Mouse (Mus musculus): ENCODE measurements at regions not wholly inside any gene's neighbourhood (a gene's known extent, or its start where the extent isn't known, plus 50 kb on each side); places are given as distances from the start of the nearest gene placed in this dataset.
"Not testable (repeated sequence)": the region's sequence is repeated elsewhere in the genome, so short reads cannot be mapped to it uniquely, and the experiment has no call there.

DNA sequence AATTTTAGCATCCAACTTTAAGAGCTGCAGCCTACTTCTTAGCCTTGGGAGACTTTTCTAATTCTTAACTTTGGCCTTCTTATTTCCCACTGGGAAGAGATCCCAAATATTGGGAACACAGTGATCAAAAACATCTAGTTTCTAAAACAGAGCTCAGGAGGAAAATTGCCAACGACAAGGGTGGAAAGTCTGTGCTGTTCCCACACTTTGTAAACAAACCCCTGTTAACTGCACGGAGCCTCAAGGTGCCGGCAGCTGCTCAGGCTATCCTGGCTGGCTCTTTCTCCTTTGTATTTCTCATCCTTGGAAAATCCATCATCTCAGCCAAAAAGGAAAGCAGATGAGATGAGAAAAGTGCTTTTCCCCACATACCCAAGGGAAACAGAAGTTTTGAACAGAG, 84.9 kb downstream of the Impad1 start:
- DNase-seq (ENCODE audit: low read depth, low spot score) = no peak

DNA sequence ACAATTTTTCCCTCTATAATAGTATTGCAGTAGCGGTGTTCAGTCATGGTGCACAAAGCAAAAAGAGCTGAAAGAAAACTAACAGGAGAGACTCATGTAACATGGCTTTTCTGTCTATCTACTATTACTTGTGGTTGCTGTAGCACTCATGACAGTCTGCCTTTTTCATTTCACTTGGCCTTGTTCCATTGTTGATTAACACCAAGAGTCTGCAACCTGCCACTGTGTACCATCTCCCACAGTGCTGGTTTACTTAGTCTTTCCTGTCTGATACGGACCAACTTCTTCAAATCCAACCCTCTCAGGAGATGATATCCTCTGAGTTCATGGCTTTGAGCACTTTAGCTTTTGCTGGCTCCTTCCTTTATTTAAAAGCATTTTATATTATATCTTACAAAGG, 94.1 kb downstream of the Impad1 start:
- no peak for DNase-seq (ENCODE audit: low read depth, low spot score)

DNA sequence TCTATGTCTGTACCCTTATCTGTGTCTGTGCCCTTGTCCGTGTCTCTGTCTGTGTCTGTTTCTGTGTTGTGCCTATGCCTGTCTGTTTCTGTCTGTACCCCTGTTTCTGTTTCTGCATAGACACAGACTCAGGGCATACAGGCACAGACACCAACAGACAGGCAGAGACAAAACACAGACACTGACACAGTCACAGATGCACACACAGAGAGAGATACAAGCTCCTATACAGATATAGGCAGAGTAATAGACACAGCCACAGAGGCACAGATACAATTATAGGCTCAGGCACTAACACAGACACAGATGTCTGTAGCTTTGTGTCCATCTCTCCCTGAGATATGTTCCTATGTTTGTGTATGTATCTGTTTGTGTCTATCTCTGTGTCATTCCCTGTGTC, 97.7 kb downstream of the Impad1 start:
- no peak for DNase-seq (ENCODE audit: low read depth, low spot score)

DNA sequence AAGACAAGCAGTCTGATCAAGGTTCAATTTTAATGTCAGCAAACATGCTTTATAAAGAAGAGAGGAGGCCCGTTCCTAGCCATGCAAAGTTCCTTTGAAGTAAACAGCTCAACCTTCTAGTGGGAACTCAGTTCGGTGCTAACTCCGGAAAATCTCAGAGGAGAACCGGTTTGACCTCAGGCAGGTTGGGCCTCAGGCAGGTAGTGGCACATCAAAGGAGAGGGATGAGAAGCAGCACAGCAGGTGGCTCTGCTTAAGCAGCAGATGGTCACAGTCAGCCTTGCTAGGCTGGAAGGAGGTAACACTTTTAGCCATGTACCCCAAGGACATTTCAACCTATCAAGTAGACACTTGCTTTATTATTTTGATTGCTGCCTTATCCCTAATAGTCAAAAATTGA, 106.2 kb downstream of the Impad1 start:
- no peak for DNase-seq (ENCODE audit: low read depth, low spot score)

DNA sequence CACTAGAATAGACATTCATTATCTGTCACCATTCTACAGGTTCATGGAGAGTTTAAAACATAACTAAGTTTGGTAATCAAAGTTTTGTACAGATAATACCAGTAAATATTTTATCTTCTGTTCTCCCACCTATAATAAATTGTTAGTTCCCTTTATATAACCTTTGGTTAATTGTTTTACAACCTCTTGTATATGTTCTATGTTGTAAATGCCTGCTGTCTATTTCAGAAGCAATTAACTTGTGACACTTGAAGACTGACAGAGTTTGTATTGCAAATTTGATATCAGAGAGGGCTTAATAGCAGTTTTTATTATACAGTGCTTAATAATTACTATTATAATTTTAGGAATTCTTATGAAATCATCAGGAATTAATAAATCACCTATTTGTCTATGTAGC, 118.5 kb downstream of the Impad1 start:
- no peak for DNase-seq (ENCODE audit: low read depth, low spot score)

DNA sequence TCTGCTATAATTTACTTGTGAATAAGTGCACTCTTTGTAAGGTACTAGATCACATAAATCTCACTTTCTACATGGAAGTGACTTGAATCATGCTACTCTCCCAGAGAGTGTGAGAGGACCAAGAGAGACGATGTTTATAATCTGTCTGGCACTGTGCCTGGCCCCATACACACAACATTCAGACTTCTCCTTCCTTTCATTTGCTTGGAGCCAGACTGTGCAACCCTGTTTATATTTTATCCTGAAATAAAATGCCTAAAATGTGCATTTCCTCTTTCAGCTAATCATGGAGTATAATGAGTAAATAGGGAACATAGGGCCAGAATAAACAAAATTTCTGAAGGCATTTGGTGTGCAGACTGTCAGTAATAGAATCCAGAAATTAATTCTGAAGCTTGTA, 142.9 kb downstream of the Impad1 start:
- no peak for DNase-seq (ENCODE audit: low read depth, low spot score)

DNA sequence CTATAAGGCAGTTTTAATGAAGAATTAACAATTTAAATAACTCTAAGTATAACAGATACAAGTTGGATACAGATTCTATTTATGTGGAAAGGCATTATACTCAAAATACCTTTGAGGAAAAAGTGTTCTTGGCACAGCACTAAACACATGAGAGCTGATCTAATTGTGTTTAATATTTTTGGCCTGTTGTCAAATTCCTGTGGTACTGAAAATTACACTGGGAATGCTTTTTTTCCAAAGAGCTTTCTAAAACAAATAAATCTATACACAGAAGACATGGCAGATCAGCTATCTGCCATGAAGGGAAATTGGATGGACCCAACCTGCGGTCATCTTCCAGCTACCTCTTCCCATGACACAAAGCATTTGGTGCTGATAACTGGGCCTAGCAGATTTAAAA, 147.9 kb downstream of the Impad1 start:
- no peak for DNase-seq (ENCODE audit: low read depth, low spot score)

DNA sequence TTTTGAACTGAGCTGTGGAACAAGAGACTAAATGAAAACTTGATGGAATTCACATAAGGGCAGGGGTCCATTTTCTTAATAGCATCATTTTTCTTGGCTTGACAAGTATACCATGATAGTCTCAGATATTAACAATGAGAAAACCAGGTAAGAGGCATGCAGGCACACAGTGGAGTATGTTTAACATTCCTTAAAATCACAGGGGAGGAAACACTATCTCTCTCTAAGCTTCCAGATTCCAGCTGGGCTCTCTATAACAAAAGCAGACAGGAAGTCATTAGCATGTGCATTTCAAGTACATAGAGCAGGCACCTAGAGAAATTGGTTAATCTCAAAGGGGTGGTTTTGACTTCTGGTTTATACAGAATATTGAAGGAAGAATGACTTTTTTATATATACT, 156.9 kb downstream of the Impad1 start:
- no peak for DNase-seq (ENCODE audit: low read depth, low spot score)

DNA sequence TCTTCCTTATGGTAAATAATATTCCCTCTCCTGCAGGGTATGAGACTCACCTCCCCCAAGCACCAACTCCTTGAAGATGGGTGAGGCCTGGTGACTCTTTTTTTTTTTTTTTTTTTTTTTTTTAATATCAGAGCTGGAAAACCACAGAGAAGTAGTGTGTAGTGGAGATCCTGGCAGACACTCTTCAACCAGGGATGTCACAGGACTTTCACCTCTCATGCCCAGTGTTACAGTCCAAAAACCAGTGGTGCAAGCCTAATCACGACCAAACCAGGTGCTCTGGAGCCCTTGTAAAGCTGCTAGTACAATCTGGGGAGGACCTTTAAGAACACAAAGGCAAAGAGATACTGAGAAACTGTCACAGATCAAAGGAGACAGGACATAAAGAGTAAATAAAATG, 157.3 kb downstream of the Impad1 start:
- DNase-seq (ENCODE audit: low read depth, low spot score) = no peak

DNA sequence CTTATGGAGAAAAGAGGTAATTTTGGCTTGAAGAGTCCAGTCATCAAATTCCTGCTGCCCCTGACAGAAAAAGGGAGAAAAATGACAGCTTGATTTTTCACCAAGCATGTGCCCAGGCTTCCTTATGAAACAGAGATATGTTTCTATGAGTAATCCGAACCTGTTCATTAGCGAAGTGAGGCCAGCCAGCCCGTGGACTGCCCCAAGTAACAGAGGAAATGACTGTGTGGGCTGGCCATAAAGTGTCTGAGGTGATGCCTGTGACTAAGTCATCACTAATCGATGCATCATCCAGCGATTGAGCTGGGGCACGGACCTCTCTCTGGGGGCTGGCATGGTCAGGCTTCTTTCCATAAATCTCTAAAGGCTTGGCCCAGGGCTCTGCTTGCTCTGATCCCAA, 157.8 kb downstream of the Impad1 start:
- peak; percentile 9 for DNase-seq (ENCODE audit: low read depth, low spot score)

DNA sequence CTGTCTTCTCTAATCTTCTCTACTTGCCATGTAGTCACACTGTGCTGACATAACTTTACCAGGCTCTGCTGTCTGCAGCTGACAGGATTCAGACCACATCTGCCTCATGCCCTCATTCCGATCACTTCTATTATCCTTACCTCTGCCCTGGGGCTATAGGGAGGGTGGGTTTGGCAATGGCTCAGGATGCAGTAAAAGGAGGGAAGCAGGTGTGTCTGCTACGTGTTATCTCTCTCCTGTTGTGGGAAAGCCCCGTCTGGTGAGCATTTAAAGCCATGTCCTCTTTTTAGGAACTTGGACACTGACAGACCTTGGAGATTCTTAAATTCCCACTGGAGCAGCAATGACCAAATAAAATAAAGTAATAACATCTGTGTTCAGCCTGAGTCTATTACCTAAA, 158.5 kb downstream of the Impad1 start:
- no peak for DNase-seq (ENCODE audit: low read depth, low spot score)

DNA sequence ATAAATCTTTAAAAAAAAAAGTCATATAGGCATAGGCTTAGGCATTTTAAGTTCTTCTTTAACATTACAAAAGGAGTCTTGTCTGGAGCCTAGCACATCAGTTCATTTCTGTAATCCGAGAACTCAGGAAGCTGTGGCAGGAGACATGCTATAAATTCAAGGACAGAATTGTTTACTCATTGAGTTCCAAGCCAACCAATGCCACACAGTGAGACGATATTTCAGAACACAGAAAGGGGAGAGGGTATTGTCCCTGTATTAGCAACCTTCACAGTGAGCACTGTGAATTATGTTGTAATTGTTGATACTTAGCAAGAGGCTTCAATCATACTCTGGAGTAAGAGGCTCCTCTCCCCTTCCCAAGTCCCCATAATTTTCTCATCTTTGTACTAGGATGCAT, 162.4 kb downstream of the Impad1 start:
- DNase-seq (ENCODE audit: low read depth, low spot score) = no peak

DNA sequence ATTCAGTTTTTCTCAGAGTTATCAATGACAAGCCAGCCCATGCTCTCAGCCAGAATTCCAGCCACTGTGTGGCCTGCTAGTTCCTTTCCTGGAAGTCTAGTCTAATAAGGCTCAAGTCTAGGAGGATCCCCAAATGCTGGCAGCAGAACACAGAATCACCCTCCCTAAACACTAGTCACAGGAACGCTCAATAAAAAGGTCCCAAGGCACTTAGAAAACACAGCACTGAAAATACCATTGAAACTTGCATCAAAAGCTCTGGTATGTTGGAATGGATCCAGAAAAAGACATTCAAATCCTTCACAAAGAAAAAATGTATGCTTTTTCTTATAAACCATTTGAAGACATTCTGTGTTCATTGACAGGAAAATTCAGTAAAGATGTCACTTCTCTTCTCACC, 163.9 kb downstream of the Impad1 start:
- no peak for DNase-seq (ENCODE audit: low read depth, low spot score)

DNA sequence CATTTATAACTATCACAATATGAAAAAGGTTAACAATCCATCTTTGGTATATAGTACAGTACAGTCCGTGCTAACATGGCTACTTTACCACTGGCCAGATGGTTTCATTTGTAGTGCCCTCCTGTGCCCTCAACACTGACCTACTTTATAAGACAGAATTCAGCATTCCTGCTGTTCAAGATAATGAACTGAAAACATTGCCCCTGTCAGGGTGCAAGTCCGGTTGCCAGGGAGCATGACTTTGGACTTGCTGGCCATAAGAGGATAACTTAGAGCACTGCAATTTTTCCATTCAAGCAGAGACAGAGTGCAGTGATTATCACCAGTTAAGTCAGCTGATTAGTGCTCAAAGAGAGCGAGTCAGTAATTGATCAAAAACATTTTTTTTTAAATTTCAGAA, 169.3 kb downstream of the Impad1 start:
- DNase-seq (ENCODE audit: low read depth, low spot score) = no peak

DNA sequence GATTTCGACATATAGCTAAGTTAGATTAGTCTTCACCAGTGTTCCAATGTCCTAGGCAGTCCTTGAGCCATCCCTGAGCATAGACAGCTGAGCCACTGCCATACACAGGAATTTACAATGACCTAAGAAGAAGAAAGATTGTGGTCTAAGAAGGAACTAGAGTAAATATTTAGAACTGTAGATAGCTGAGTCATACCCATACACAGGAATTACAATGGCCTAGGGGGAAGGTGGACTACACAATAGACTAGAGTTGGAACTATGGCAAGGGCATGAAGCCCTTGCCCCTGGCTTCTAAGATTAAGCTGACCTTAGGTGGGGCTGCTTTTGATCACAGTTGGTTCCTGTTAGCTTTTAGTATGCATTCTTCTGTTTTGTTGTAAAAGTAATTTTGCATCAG, 173.0 kb downstream of the Impad1 start:
- DNase-seq (ENCODE audit: low read depth, low spot score) = not testable (repeated sequence)

DNA sequence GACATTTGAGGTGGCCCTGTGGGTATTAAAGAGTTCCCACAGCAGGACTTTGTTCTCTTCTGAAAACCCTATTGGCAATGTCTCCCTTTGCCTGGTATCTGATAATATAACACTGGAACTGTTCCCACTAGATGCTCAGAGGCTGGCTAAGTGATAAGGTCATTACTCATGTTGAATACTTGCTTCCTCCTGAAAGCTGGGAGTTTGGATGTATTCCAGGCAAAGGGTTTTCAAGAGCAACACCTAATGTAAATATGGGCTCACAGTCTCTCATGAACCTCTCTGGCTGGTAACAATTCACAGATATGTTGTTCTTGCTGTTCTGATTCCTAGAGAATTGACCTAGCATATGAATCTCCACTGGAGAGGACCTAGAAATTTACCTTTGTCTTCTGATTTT, 178.6 kb downstream of the Impad1 start:
- no peak for DNase-seq (ENCODE audit: low read depth, low spot score)
